Mouse (Mus musculus): ENCODE measurements around the gene 2310061I04Rik.

DNA sequence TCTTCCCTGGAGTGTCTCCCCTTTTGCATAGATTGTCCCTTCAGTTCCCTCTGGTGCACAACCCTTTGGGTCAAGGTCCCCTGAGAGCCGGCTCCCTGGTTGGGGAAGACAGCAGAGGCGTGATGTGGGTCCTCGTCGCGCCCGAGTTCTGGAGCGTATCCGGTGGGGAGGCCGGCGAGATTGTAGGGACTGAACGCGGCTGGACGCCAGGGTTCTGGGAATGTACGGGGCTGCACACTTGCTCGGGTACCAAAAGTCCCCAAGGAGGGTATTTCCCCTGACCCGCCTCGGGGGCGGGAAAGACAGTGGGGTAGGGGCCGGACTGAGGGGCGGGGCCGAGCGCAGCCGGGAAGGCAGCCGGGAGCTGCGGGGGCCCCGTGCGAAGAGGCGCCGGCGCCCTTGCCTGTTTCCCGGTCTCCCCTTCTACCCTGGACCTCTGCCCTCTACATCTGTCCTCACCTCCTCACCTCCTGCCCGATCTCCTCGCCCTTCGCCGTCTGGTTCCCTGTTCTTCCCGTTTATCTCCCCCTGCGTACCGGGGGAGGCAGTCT, 30.9 kb downstream of the 2310061I04Rik start:
- TF ChIP-seq CTCF (conservative IDR thresholded peaks at IDR 0.05; ENCODE audit: insufficient read depth, insufficient read length, low read depth, low read length) (no peak), POLR2A (IDR thresholded peaks at IDR 0.05; ENCODE audit: low read depth, low read length) (no peak)

Measured in kidney, adult 2 months (tissue).